Mouse (Mus musculus): ENCODE measurements at regions not wholly inside any gene's neighbourhood (a gene's known extent, or its start where the extent isn't known, plus 50 kb on each side); places are given as distances from the start of the nearest gene placed in this dataset.

GRCm38 (mm10) chr8:11977121-11977520 is 136.8 kb downstream of the Tex29 start:
- DNase-seq (ENCODE audit: low spot score in 2 of 2), result no peak

GRCm38 (mm10) chr8:11979056-11979455 is 138.8 kb downstream of the Tex29 start:
- DNase-seq (ENCODE audit: low spot score in 2 of 2), result no peak

- DNase-seq (ENCODE audit: low spot score in 2 of 2), result no peak
Observed at GRCm38 (mm10) chr8:11981458-11981857, 141.2 kb downstream of the Tex29 start.

GRCm38 (mm10) chr8:11990024-11990423 is 149.8 kb downstream of the Tex29 start:
- no peak for DNase-seq (ENCODE audit: low spot score in 2 of 2)

- peak; percentile 74 for DNase-seq (ENCODE audit: low spot score in 2 of 2)
Observed at GRCm38 (mm10) chr8:11999736-12000458, 159.6 kb downstream of the Tex29 start.

GRCm38 (mm10) chr8:12000459-12000789 is 160.2 kb downstream of the Tex29 start:
- DNase-seq (ENCODE audit: low spot score in 2 of 2), result no peak

GRCm38 (mm10) chr8:12004241-12004640 is 164.0 kb downstream of the Tex29 start:
- DNase-seq (ENCODE audit: low spot score in 2 of 2), result no peak

GRCm38 (mm10) chr8:12012769-12013168 is 172.5 kb downstream of the Tex29 start:
- no peak for DNase-seq (ENCODE audit: low spot score in 2 of 2)

- DNase-seq (ENCODE audit: low spot score in 2 of 2), result no peak
Observed at GRCm38 (mm10) chr8:12017750-12018149, 177.5 kb downstream of the Tex29 start.

- peak; percentile 25 to 27 for DNase-seq (ENCODE audit: low spot score in 2 of 2)
Observed at GRCm38 (mm10) chr8:12019272-12019671, 179.0 kb downstream of the Tex29 start.

GRCm38 (mm10) chr8:12023669-12024390 is 183.6 kb downstream of the Tex29 start:
- no peak for DNase-seq (ENCODE audit: low spot score in 2 of 2)

- no peak for DNase-seq (ENCODE audit: low spot score in 2 of 2)
Observed at GRCm38 (mm10) chr8:12030363-12031116, 190.3 kb downstream of the Tex29 start.

- peak; percentile 18 to 31 for DNase-seq (ENCODE audit: low spot score in 2 of 2)
Observed at GRCm38 (mm10) chr8:12031796-12032195, 191.5 kb downstream of the Tex29 start.

GRCm38 (mm10) chr8:12032386-12032785 is 192.1 kb downstream of the Tex29 start:
- peak in 1 of 2 experiments; percentile 14 for DNase-seq (ENCODE audit: low spot score in 2 of 2)

GRCm38 (mm10) chr8:12036349-12036748 is 196.1 kb downstream of the Tex29 start:
- no peak for DNase-seq (ENCODE audit: low spot score in 2 of 2)

- no peak for DNase-seq (ENCODE audit: low spot score in 2 of 2)
Observed at GRCm38 (mm10) chr8:12040924-12041323, 200.7 kb downstream of the Tex29 start.

GRCm38 (mm10) chr8:12041662-12042061 is 201.4 kb downstream of the Tex29 start:
- no peak for DNase-seq (ENCODE audit: low spot score in 2 of 2)

GRCm38 (mm10) chr8:12050841-12051240 is 210.6 kb downstream of the Tex29 start:
- DNase-seq (ENCODE audit: low spot score in 2 of 2), result no peak

- no peak for DNase-seq (ENCODE audit: low spot score in 2 of 2)
Observed at GRCm38 (mm10) chr8:12051357-12051756, 211.1 kb downstream of the Tex29 start.

GRCm38 (mm10) chr8:12055931-12056330 is 215.7 kb downstream of the Tex29 start:
- no peak for DNase-seq (ENCODE audit: low spot score in 2 of 2)

- DNase-seq (ENCODE audit: low spot score in 2 of 2), result no peak
Observed at GRCm38 (mm10) chr8:12061237-12061636, 217.4 kb upstream of the A230072I06Rik start.

GRCm38 (mm10) chr8:12062710-12063109 is 215.9 kb upstream of the A230072I06Rik start:
- no peak for DNase-seq (ENCODE audit: low spot score in 2 of 2)

Measured in left cerebral cortex, adult 18-20 months (tissue).